Mouse (Mus musculus) forebrain, postnatal 0 days (tissue): ENCODE data around the gene Slc6a3. TPM values are rescaled to one million over a fixed set of nuclear protein-coding genes. Genes with fewer than 3 reads are reported as not detected.
A peak's percentile ranks its signal among the peaks of the same experiment; 100 is the strongest.

Experiments
- ATAC-seq: fragments of 200-750 bp; cut with Nextera tagmentation; 2 replicates; pipeline ENCODE4 v1.8.0; 2017; ENCODE audit warnings: mild to moderate bottlenecking, moderate library complexity
- DNase-seq: peaks from one replicate; pipeline ENCODE4 v3.0.0-alpha.2; 2015
- H3K27ac ChIP-seq: fragments of 300-500 bp; sonication (generic); 2 replicates; pipeline ENCODE4 v1.5.1; 2014; ENCODE audit warnings: low read depth, mild to moderate bottlenecking, antibody characterized with exemption, low read length, moderate library complexity, mixed read lengths
- H3K27me3 ChIP-seq: fragments of 300-500 bp; sonication (generic); 2 replicates; pipeline ENCODE4 v1.6.1; 2014; ENCODE audit warnings: mild to moderate bottlenecking, low read length, mixed read lengths; ENCODE audit not compliant: insufficient read depth
- H3K36me3 ChIP-seq: fragments of 300-500 bp; sonication (generic); 2 replicates; pipeline ENCODE4 v1.6.1; 2014; ENCODE audit warnings: mild to moderate bottlenecking, moderate library complexity; ENCODE audit not compliant: insufficient read depth
- H3K4me1 ChIP-seq: fragments of 300-500 bp; sonication (generic); 2 replicates; pipeline ENCODE4 v1.6.1; 2014; ENCODE audit warnings: antibody characterized with exemption; ENCODE audit not compliant: insufficient read depth
- H3K4me2 ChIP-seq: fragments of 300-500 bp; sonication (generic); 2 replicates; pipeline ENCODE4 v1.6.1; 2014; ENCODE audit warnings: low read depth, mild to moderate bottlenecking, moderate library complexity
- H3K4me3 ChIP-seq: fragments of 300-500 bp; sonication (generic); 2 replicates; pipeline ENCODE4 v1.5.1; 2014; ENCODE audit warnings: low read depth, low read length, mixed read lengths
- H3K9ac ChIP-seq: fragments of 300-500 bp; sonication (generic); 2 replicates; pipeline ENCODE4 v1.6.1; 2014; ENCODE audit warnings: mild to moderate bottlenecking
- H3K9me3 ChIP-seq: fragments of 300-500 bp; sonication (generic); 2 replicates; pipeline ENCODE4 v1.6.1; 2016; ENCODE audit warnings: low read length
- CTCF ChIP-seq: sonication (generic); IDR thresholded peaks from 2 replicates; pipeline ENCODE4 v1.5.1; 2016; ENCODE audit warnings: antibody characterized with exemption, control low read depth, low read depth
- WGBS: fragments of 180-500 bp; shearing (Covaris S2); extraction: QIAGEN DNeasy Blood & Tissue Kit; methylation state at CpG from one replicate; pipeline ENCODE4 v1.1.7; 2014; 5-methylcytosine and 5-hydroxymethylcytosine counted together
- polyA plus RNA-seq: library from polyadenylated mRNA; unstranded; fragments of >200 nt; fragmentation: Nextera tagmentation; extraction: Ambion mirVana; gene quantifications from 2 replicates; pipeline ENCODE4 v1.2.1, GENCODE M21; 2015
- total RNA-seq: library from RNA; depleted of rRNA; stranded (reverse); fragments of >200 nt; gene quantifications from 2 replicates; pipeline ENCODE4 v1.2.3, GENCODE M21; 2014; rRNA removed

Slc6a3 gene
- total and polyA plus RNA-seq, 2 experiments from 2014 or later: 1.3 to 1.6 TPM

GRCm38 (mm10) chr13:73604156-73604957, 67.8 kb downstream of the Slc6a3 start:
- peaks cover 14% of the 10 kb centered on the region for H3K4me1 ChIP-seq
- H3K9me3 ChIP-seq: no peaks in the 10 kb centered on the region
- H3K9ac ChIP-seq: peak overlapping the region; percentile 85
- peak overlapping the region; percentile 87 for H3K4me3 ChIP-seq
- ATAC-seq (peak; percentile 63), DNase-seq (no peak)
- peaks cover 29% of the 10 kb centered on the region for H3K36me3 ChIP-seq
- peak overlapping the region; percentile 77 for H3K27ac ChIP-seq
- 4% methylated on average over 37 of the region's 39 CpGs for WGBS
- peak overlapping the region; percentile 94 for H3K4me2 ChIP-seq
- no peaks in the 10 kb centered on the region for H3K27me3 ChIP-seq
- peak; percentile 12; the same call in 1 of the 2 replicates for TF ChIP-seq CTCF

GRCm38 (mm10) chr13:73618406-73618805, 81.9 kb downstream of the Slc6a3 start:
- no peak for TF ChIP-seq CTCF
- 95% methylated on average over 5 of the region's 5 CpGs for WGBS
- Histone ChIP-seq H3K9ac (no peak overlapping the region), H3K4me2 (no peak overlapping the region), H3K9me3 (no peaks in the 10 kb centered on the region), H3K4me1 (no peaks in the 10 kb centered on the region), H3K27ac (no peak overlapping the region), H3K36me3 (peaks cover 90% of the 10 kb centered on the region), H3K4me3 (no peak overlapping the region), H3K27me3 (no peaks in the 10 kb centered on the region)
- ATAC-seq: no peak
- no peak for DNase-seq

- H3K27me3 ChIP-seq: no peaks in the 10 kb centered on the region
- H3K4me1 ChIP-seq: no peaks in the 10 kb centered on the region
- H3K4me2 ChIP-seq: no peak overlapping the region
- TF ChIP-seq CTCF: peak; percentile 46
- no peaks in the 10 kb centered on the region for H3K9me3 ChIP-seq
- peak; percentile 18 for DNase-seq
- WGBS: 75% methylated on average over 6 of the region's 6 CpGs
- H3K9ac ChIP-seq: no peak overlapping the region
- no peak; the same call in 1 of the 2 replicates for ATAC-seq
- H3K27ac ChIP-seq: no peak overlapping the region
- H3K4me3 ChIP-seq: no peak overlapping the region
- peaks cover 68% of the 10 kb centered on the region for H3K36me3 ChIP-seq
Measured at GRCm38 (mm10) chr13:73620637-73621036, 84.1 kb downstream of the Slc6a3 start.

DNA sequence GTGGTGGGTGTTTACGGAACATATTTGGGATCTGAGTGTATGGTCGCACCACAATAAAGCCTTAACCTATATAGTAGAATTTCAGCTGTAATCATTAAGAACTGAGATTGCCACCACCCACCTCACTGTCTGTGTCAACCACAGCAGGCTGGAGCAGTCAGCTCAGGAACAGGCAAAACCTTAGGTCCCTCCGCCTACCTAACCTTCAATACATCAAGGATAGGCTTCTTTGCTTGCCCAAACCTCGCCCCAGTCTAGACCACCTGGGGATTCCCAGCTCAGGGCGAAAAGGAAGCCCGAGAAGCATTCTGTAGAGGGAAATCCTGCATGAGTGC, 89.8 kb downstream of the Slc6a3 start:
- H3K27me3 ChIP-seq: no peaks in the 10 kb centered on the region
- H3K36me3 ChIP-seq: peaks cover 15% of the 10 kb centered on the region; the same call in 1 of the 2 replicates
- WGBS: 45% methylated on average over 6 of the region's 6 CpGs
- H3K4me3 ChIP-seq: peak overlapping the region; percentile 54
- no peak overlapping the region for H3K27ac ChIP-seq
- peak overlapping the region; percentile 95 for H3K4me2 ChIP-seq
- no peak for TF ChIP-seq CTCF
- peaks cover 21% of the 10 kb centered on the region for H3K4me1 ChIP-seq
- DNase-seq (no peak), ATAC-seq (no peak)
- H3K9me3 ChIP-seq: no peaks in the 10 kb centered on the region
- H3K9ac ChIP-seq: peak overlapping the region; percentile 74

- H3K4me2 ChIP-seq: peak within 1 kb of the TSS; percentile 95
- DNase-seq (peak; percentile 73), ATAC-seq (peak; percentile 86)
- 8% methylated on average over 47 of the region's 47 CpGs for WGBS
- H3K4me1 ChIP-seq: peaks cover 21% of the 10 kb centered on the region
- H3K36me3 ChIP-seq: peaks cover 9% of the 10 kb centered on the region; the same call in 1 of the 2 replicates
- peak within 1 kb of the TSS; percentile 59; the same call in 1 of the 2 replicates for H3K27ac ChIP-seq
- H3K27me3 ChIP-seq: no peaks in the 10 kb centered on the region
- peak; percentile 68 for TF ChIP-seq CTCF
- H3K9me3 ChIP-seq: no peaks in the 10 kb centered on the region
- H3K9ac ChIP-seq: peak within 1 kb of the TSS; percentile 74
- H3K4me3 ChIP-seq: peak within 1 kb of the TSS; percentile 54
Measured at GRCm38 (mm10) chr13:73626745-73627549, 90.4 kb downstream of the Slc6a3 start, which contains the start of gene Tert. TSS of gene Tert (plus strand) at chr13:73626911.

Other genes starting within 250 kb of the Slc6a3 start
- 48.3 and 62.6 TPM in 2 replicates for gene Mrpl36, start 208.2 kb upstream of the Slc6a3 start, total RNA-seq
- 74.3 and 84.6 TPM in 2 replicates for gene Mrpl36, start 208.2 kb upstream of the Slc6a3 start, polyA plus RNA-seq
- gene Ndufs6, start 208.2 kb upstream of the Slc6a3 start, total RNA-seq: 117 and 128 TPM in 2 replicates
- gene Ndufs6, start 208.2 kb upstream of the Slc6a3 start, polyA plus RNA-seq: 423 and 557 TPM in 2 replicates
- gene Lpcat1, start 69.5 kb upstream of the Slc6a3 start, total RNA-seq: 136 and 144 TPM in 2 replicates
- 76.5 and 87.2 TPM in 2 replicates for gene Lpcat1, start 69.5 kb upstream of the Slc6a3 start, polyA plus RNA-seq
- gene Clptm1l, start 67.3 kb downstream of the Slc6a3 start, total RNA-seq: 127 and 132 TPM in 2 replicates
- 107 and 131 TPM in 2 replicates for gene Clptm1l, start 67.3 kb downstream of the Slc6a3 start, polyA plus RNA-seq
- gene Tert, start 90.2 kb downstream of the Slc6a3 start, total RNA-seq: 6.5 and 8.9 TPM in 2 replicates
- 0.86 and 2.4 TPM in 2 replicates for gene Tert, start 90.2 kb downstream of the Slc6a3 start, polyA plus RNA-seq
- gene Slc6a18, start 141.3 kb downstream of the Slc6a3 start, total RNA-seq: not detected in 2 replicates
- not detected in 2 replicates for gene Slc6a18, start 141.3 kb downstream of the Slc6a3 start, polyA plus RNA-seq
- gene Slc6a19, start 168.1 kb downstream of the Slc6a3 start, total RNA-seq: 0.15 and 0.43 TPM in 2 replicates
- gene Slc6a19, start 168.1 kb downstream of the Slc6a3 start, polyA plus RNA-seq: 0.13 and 0.22 TPM in 2 replicates
- 4.5 and 14.8 TPM in 2 replicates for gene Slc12a7, start 196.3 kb downstream of the Slc6a3 start, total RNA-seq
- 3.7 and 4.9 TPM in 2 replicates for gene Slc12a7, start 196.3 kb downstream of the Slc6a3 start, polyA plus RNA-seq